Mouse (Mus musculus) heart, adult 2 months (tissue): ENCODE results near the gene Rps27l. TPM values are rescaled to one million over a fixed set of nuclear protein-coding genes. Genes with fewer than 3 reads are reported as not detected.
A peak's percentile ranks its signal among the peaks of the same experiment; 100 is the strongest.

ENCODE experiments used
- DNase-seq, 2 experiments: peaks; one replicate each; pipeline ENCODE4 v3.0.0; 2021
- H3K27ac ChIP-seq: fragments of 200-600 bp; 2 replicates; pipeline ENCODE4 v1.8.1; 2022
- H3K27me3 ChIP-seq: fragments of 200-500 bp; 2 replicates; pipeline ENCODE4 v1.6.1; 2012; ENCODE audit warnings: mild to moderate bottlenecking, low read length, inconsistent platforms, mixed read lengths; ENCODE audit not compliant: control insufficient read depth, insufficient read depth
- H3K36me3 ChIP-seq: fragments of 200-500 bp; 2 replicates; pipeline ENCODE4 v1.6.1; 2012; ENCODE audit warnings: low read length, inconsistent platforms; ENCODE audit not compliant: control insufficient read depth, insufficient read depth
- H3K4me1 ChIP-seq: fragments of 200-500 bp; 2 replicates; pipeline ENCODE4 v1.6.1; 2011; ENCODE audit warnings: low read length; ENCODE audit not compliant: control insufficient read depth, insufficient read depth
- H3K4me3 ChIP-seq: fragments of 200-600 bp; 2 replicates; pipeline ENCODE4 v1.8.1; 2022
- H3K79me2 ChIP-seq: fragments of 200-500 bp; replicated peaks from 2 replicates; pipeline ENCODE4 v1.6.1; 2012; ENCODE audit warnings: mild to moderate bottlenecking, inconsistent platforms, low read length, moderate library complexity, mixed read lengths; ENCODE audit not compliant: control insufficient read depth, insufficient read depth
- H3K9ac ChIP-seq: fragments of 200-500 bp; 2 replicates; pipeline ENCODE4 v1.6.1; 2012; ENCODE audit warnings: low read depth, mild to moderate bottlenecking, control low read depth, inconsistent platforms, low read length, mixed read lengths
- CTCF ChIP-seq: fragments of 200-600 bp; IDR thresholded peaks from 2 replicates; pipeline ENCODE4 v1.8.1; 2022; ENCODE audit warnings: antibody characterized with exemption, mild to moderate bottlenecking, moderate library complexity
- EP300 ChIP-seq: fragments of 200-500 bp; IDR thresholded peaks from 2 replicates; pipeline ENCODE4 v1.6.1; 2011; ENCODE audit warnings: low read depth, low read length, control low read depth; ENCODE audit not compliant: insufficient read depth
- POLR2A ChIP-seq: fragments of 200-500 bp; IDR thresholded peaks from 2 replicates; pipeline ENCODE4 v1.6.1; 2011; ENCODE audit warnings: mild to moderate bottlenecking, low read depth, low read length, control low read depth; ENCODE audit not compliant: insufficient read depth
- WGBS: fragments of 180-500 bp; shearing (Covaris S2); methylation state at CpG from one replicate; pipeline ENCODE4 v1.1.7; 2018; 5-methylcytosine and 5-hydroxymethylcytosine counted together
- intact Hi-C: fragments of 180-260 bp; cut with DNase I; formaldehyde crosslinking; loops from one replicate; pipeline ENCODE4 v1.15.1; 2025
- polyA plus RNA-seq: library from polyadenylated mRNA; depleted of rRNA; stranded (reverse); fragments of >200 nt; gene quantifications from 2 replicates; pipeline ENCODE4 v1.2.3, GENCODE M21; 2012
- total RNA-seq, 2 experiments: library from RNA; stranded (reverse); gene quantifications; 2 replicates each; pipeline ENCODE4 v1.2.3; 2021

Gene Rps27l
- total and polyA plus RNA-seq, 3 experiments, result 53.5 to 180 (median 157) TPM

- 0 out of 2 replicates have a peak, but pooled peaks cover 3% of the 10 kb centered on the region for H3K27me3 ChIP-seq
- DNase-seq, result no peak
- 72% methylated on average over 3 of the region's 3 CpGs for WGBS
- H3K4me3 ChIP-seq, result no peak overlapping the region
- no peaks in the 10 kb centered on the region for H3K4me1 ChIP-seq
- TF ChIP-seq POLR2A (no peak), CTCF (no peak), EP300 (no peak)
- H3K79me2 ChIP-seq, result no peaks in the 10 kb centered on the region
- no peak overlapping the region for H3K27ac ChIP-seq
- no peak overlapping the region for H3K9ac ChIP-seq
- intact Hi-C loops, result no loop called here
- H3K36me3 ChIP-seq, result no peaks in the 10 kb centered on the region
These were observed 20.0 kb upstream of the Rps27l start for GRCm38 (mm10) chr9:66925853-66926252.

DNA sequence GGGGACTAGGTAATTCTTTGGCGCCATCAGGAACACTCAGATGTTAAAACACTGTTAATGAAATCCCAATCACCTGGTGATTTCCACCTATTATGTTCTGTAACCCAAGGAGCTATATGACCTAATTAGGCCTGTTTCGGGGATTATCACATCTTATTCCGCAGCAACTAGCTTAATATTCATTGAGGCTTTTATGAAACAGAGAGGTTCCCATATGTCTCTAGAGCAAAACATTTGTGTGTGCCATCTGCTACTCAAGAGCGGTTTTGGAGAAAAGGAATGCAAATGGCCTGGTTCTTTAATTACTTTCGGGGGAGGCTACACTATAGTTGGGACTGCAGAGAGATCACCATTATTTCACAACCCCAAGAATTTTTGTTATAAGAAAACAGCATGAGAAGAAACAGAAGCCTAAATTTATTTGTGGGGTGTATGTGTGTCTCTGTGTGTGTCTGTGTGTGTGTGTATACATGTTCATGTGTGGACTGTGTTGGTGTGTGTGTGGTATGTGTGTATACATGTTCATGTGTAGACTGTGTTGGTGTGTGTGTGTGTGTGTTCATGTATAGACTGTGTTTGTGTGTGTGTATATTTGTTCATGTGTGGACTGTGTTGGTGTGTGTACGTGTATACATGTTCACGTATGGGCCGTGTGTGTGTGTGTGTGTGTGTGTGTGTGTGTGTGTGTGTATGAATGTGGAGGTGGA, 18.0 kb upstream of the Rps27l start:
- H3K9ac ChIP-seq, result no peak overlapping the region
- intact Hi-C loops, result no loop called here
- H3K4me3 ChIP-seq, result no peak overlapping the region
- no peaks in the 10 kb centered on the region for H3K4me1 ChIP-seq
- WGBS, result 95% methylated on average over 8 of the region's 8 CpGs
- H3K36me3 ChIP-seq, result no peaks in the 10 kb centered on the region
- no peaks in the 10 kb centered on the region for H3K79me2 ChIP-seq
- DNase-seq, result no peak
- 0 out of 2 replicates have a peak, but pooled peaks cover 2% of the 10 kb centered on the region for H3K27me3 ChIP-seq
- no peak for TF ChIP-seq POLR2A
- no peak for TF ChIP-seq EP300
- no peak for TF ChIP-seq CTCF
- H3K27ac ChIP-seq, result no peak overlapping the region

DNA sequence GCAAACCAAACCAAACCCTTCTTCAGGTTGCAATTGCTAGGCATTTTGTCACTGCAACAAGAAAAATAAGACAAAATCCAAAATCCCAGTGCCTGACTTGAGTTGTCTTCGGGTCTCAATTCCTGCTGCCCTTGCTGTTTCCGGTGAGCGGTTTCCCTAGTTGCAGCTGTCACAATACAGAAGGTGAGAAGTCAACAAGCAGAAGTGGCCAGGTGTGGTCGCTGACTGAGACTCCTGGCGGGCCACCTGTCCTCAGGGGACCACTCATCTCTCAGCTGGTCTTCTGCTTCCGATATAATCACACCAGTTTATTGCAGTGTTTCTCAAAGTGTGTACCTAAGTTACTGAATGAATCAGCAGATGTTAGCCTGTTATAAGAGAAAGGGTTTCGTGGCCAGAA, 15.5 kb upstream of the Rps27l start:
- Histone ChIP-seq H3K4me3 (no peak overlapping the region), H3K27ac (no peak overlapping the region), H3K36me3 (no peaks in the 10 kb centered on the region), H3K79me2 (no peaks in the 10 kb centered on the region), H3K27me3 (0 out of 2 replicates have a peak, but pooled peaks cover 2% of the 10 kb centered on the region), H3K9ac (no peak overlapping the region), H3K4me1 (no peaks in the 10 kb centered on the region)
- TF ChIP-seq POLR2A (no peak), EP300 (no peak), CTCF (no peak)
- intact Hi-C loops, result no loop called here
- DNase-seq, result no peak
- 64% methylated on average over 7 of the region's 7 CpGs for WGBS

- no peaks in the 10 kb centered on the region; the same call in 1 of the 2 replicates for H3K4me1 ChIP-seq
- no peak for DNase-seq
- no peak overlapping the region for H3K4me3 ChIP-seq
- no peak overlapping the region for H3K9ac ChIP-seq
- TF ChIP-seq CTCF, result no peak
- TF ChIP-seq POLR2A, result no peak
- no peak for TF ChIP-seq EP300
- 78% methylated on average over 19 of the region's 19 CpGs for WGBS
- no peaks in the 10 kb centered on the region for H3K79me2 ChIP-seq
- H3K27ac ChIP-seq, result no peak overlapping the region
- H3K27me3 ChIP-seq, result no peaks in the 10 kb centered on the region
- intact Hi-C loops, result no loop called here
- no peaks in the 10 kb centered on the region for H3K36me3 ChIP-seq
These were observed 11.7 kb upstream of the Rps27l start for GRCm38 (mm10) chr9:66933869-66934808.

- 46% methylated on average over 8 of the region's 8 CpGs for WGBS
- peak; percentile 35 to 51 for DNase-seq
These were observed 8.4 kb upstream of the Rps27l start for GRCm38 (mm10) chr9:66937507-66937906.

More at GRCm38 (mm10) chr9:66937507-66937906, 8.4 kb upstream of the Rps27l start:
- H3K36me3 ChIP-seq, result no peaks in the 10 kb centered on the region
- H3K27me3 ChIP-seq, result no peaks in the 10 kb centered on the region
- no peak overlapping the region for H3K4me3 ChIP-seq
- TF ChIP-seq EP300 (no peak), POLR2A (no peak), CTCF (no peak)
- intact Hi-C loops, result loop anchor here (5.0 kb wide), 2 partner anchors 80 to 105 kb away; partner anchors contain the start of gene Aph1c
- H3K27ac ChIP-seq, result no peak overlapping the region
- H3K9ac ChIP-seq, result no peak overlapping the region
- H3K79me2 ChIP-seq, result no peaks in the 10 kb centered on the region
- no peaks in the 10 kb centered on the region; the same call in 1 of the 2 replicates for H3K4me1 ChIP-seq
